ENCODE assay signal across 8 mouse cellular contexts in genomic region chr9:80351678-80352331, GRCm38 (mm10).
DNase-seq lines count a peak whose midpoint lies in the region; ATAC-seq lines count a peak whose summit lies in the region.

No protein-coding gene starts in this region.

- WGBS in embryonic facial prominence, embryonic 12.5 days, result 22% methylated on average over 20 of the region's 20 CpGs
- 44% methylated on average over 20 of the region's 20 CpGs for WGBS in intestine, embryonic 15.5 days

- H3K4me3 ChIP-seq in embryonic facial prominence, embryonic 12.5 days, result no peak overlapping the region
- H3K4me3 ChIP-seq in intestine, embryonic 15.5 days (replicated peaks), result no peak overlapping the region

- no peaks in the 10 kb centered on the region for H3K27me3 ChIP-seq in embryonic facial prominence, embryonic 12.5 days
- H3K27me3 ChIP-seq in intestine, embryonic 15.5 days (replicated peaks), result no peaks in the 10 kb centered on the region

- H3K9me3 ChIP-seq in embryonic facial prominence, embryonic 12.5 days, result no peaks in the 10 kb centered on the region
- no peaks in the 10 kb centered on the region for H3K9me3 ChIP-seq in intestine, embryonic 15.5 days

- H3K36me3 ChIP-seq in embryonic facial prominence, embryonic 12.5 days, result no peaks in the 10 kb centered on the region
- no peaks in the 10 kb centered on the region for H3K36me3 ChIP-seq in intestine, embryonic 15.5 days

- H3K4me2 ChIP-seq in embryonic facial prominence, embryonic 12.5 days (replicated peaks), result peak overlapping the region; percentile 31
- H3K4me2 ChIP-seq in intestine, embryonic 15.5 days (replicated peaks), result 0 out of 2 replicates have a peak overlapping the region, but pooled peaks have one; percentile 24

- H3K27ac ChIP-seq in embryonic facial prominence, embryonic 12.5 days, result no peak overlapping the region
- H3K27ac ChIP-seq in intestine, embryonic 15.5 days, result no peak overlapping the region

- H3K9ac ChIP-seq in embryonic facial prominence, embryonic 12.5 days, result no peak overlapping the region
- no peak overlapping the region for H3K9ac ChIP-seq in intestine, embryonic 15.5 days

- DNase-seq in layer of hippocampus, adult 11-12 months (ENCODE audit: low spot score), result peak; percentile 18
- DNase-seq in layer of hippocampus, adult 9-10 months (ENCODE audit: low spot score), result no peak
- peak; percentile 26 for DNase-seq in neural tube, embryonic 10.5 days (ENCODE audit: extremely low spot score, low spot score)
- DNase-seq in thymus, postnatal 0 days (ENCODE audit: low spot score), result no peak
- no peak for DNase-seq in spleen, postnatal 10 days (ENCODE audit: low spot score in 2 of 2)
- DNase-seq in lung, adult 18-20 months, result no peak

- no peaks in the 10 kb centered on the region for H3K4me1 ChIP-seq in embryonic facial prominence, embryonic 12.5 days
- H3K4me1 ChIP-seq in intestine, embryonic 15.5 days (replicated peaks), result no peaks in the 10 kb centered on the region

- no peak for ATAC-seq in embryonic facial prominence, embryonic 12.5 days (ENCODE audit: insufficient number of reproducible peaks, insufficient read depth, low FRiP score, low TSS enrichment)
- no peak for ATAC-seq in intestine, embryonic 15.5 days

Comparison
In these comparisons a context has a peak if more than half of its experiments do, and no peak if none do; other contexts are left out.
1. DNase-seq: peak in layer of hippocampus, adult 11-12 months (single experiment) and neural tube, embryonic 10.5 days (single experiment); none in layer of hippocampus, adult 9-10 months (single experiment), thymus, postnatal 0 days (single experiment), spleen, postnatal 10 days (0 of 2) and lung, adult 18-20 months (0 of 2).